Mouse (Mus musculus) intestine, embryonic 15.5 days (tissue): ENCODE data around the gene Pole2. TPM values are rescaled to one million over a fixed set of nuclear protein-coding genes. Genes with fewer than 3 reads are reported as not detected.

Source experiments
- polyA plus RNA-seq: library from polyadenylated mRNA; unstranded; fragments of >200 nt; fragmentation: Nextera tagmentation; extraction: Ambion mirVana; gene quantifications from 2 replicates; pipeline ENCODE4 v1.2.1, GENCODE M21; 2015

The Pole2 gene
- polyA plus RNA-seq, 1 experiment from 2014 or later = 25.9 TPM

Other genes with a start within 250 kb of the Pole2 start
- gene Rps29, start 69.0 kb downstream of the Pole2 start, polyA plus RNA-seq = 1,714 and 2,016 TPM in 2 replicates
- gene Lrr1, start 59.4 kb downstream of the Pole2 start, polyA plus RNA-seq = 17.2 and 17.8 TPM in 2 replicates
- gene Rpl36al, start 44.1 kb downstream of the Pole2 start, polyA plus RNA-seq = 720 and 763 TPM in 2 replicates
- gene Mgat2, start 44.0 kb downstream of the Pole2 start, polyA plus RNA-seq = 52.8 and 58.7 TPM in 2 replicates
- gene Gm49383, start 31.1 kb downstream of the Pole2 start, polyA plus RNA-seq = 25.4 and 28.6 TPM in 2 replicates
- gene Dnaaf2, start 29.8 kb downstream of the Pole2 start, polyA plus RNA-seq = 9.0 and 9.1 TPM in 2 replicates
- 23.7 and 24.7 TPM in 2 replicates for gene Gm49384, start 23.9 kb downstream of the Pole2 start, polyA plus RNA-seq
- 5.0 and 7.4 TPM in 2 replicates for gene Klhdc1, start 13.0 kb upstream of the Pole2 start, polyA plus RNA-seq
- 107 and 115 TPM in 2 replicates for gene Klhdc2, start 68.5 kb upstream of the Pole2 start, polyA plus RNA-seq
- gene Nemf, start 129.0 kb upstream of the Pole2 start, polyA plus RNA-seq = 71.6 and 71.8 TPM in 2 replicates
- 49.5 and 54.9 TPM in 2 replicates for gene Arf6, start 144.0 kb upstream of the Pole2 start, polyA plus RNA-seq
- 1.7 and 2.0 TPM in 2 replicates for gene Gm9887, start 144.3 kb upstream of the Pole2 start, polyA plus RNA-seq